Mouse (Mus musculus) embryonic facial prominence, embryonic 12.5 days (tissue): ENCODE data around the gene C2cd3. TPM values are rescaled to one million over a fixed set of nuclear protein-coding genes. Genes with fewer than 3 reads are reported as not detected.

ENCODE experiments used
- ATAC-seq: fragments of 200-750 bp; cut with Nextera tagmentation; 2 replicates; pipeline ENCODE4 v1.8.0; 2017; ENCODE audit not compliant: insufficient number of reproducible peaks, insufficient read depth, low FRiP score, low TSS enrichment
- H3K27ac ChIP-seq: fragments of 300-500 bp; sonication (generic); 2 replicates; pipeline ENCODE4 v1.5.1; 2016; ENCODE audit warnings: mild to moderate bottlenecking
- H3K27me3 ChIP-seq: fragments of 300-500 bp; sonication (generic); 2 replicates; pipeline ENCODE4 v1.6.1; 2016; ENCODE audit warnings: mild to moderate bottlenecking, moderate library complexity
- H3K36me3 ChIP-seq: fragments of 300-500 bp; sonication (generic); 2 replicates; pipeline ENCODE4 v1.6.1; 2016; ENCODE audit warnings: mild to moderate bottlenecking
- H3K4me1 ChIP-seq: fragments of 300-500 bp; sonication (generic); 2 replicates; pipeline ENCODE4 v1.6.1; 2016
- H3K4me2 ChIP-seq: fragments of 300-500 bp; sonication (generic); replicated peaks from 2 replicates; pipeline ENCODE4 v1.6.1; 2016; ENCODE audit warnings: mild to moderate bottlenecking, moderate library complexity
- H3K4me3 ChIP-seq: fragments of 300-500 bp; sonication (generic); 2 replicates; pipeline ENCODE4 v1.5.1; 2016; ENCODE audit warnings: mild to moderate bottlenecking
- H3K9ac ChIP-seq: fragments of 300-500 bp; sonication (generic); 2 replicates; pipeline ENCODE4 v1.6.1; 2016; ENCODE audit warnings: mild to moderate bottlenecking, moderate library complexity
- H3K9me3 ChIP-seq: fragments of 300-500 bp; sonication (generic); 2 replicates; pipeline ENCODE4 v1.6.1; 2016; ENCODE audit warnings: mild to moderate bottlenecking, moderate library complexity
- WGBS: fragments of 180-500 bp; shearing (Covaris S2); methylation state at CpG from one replicate; pipeline ENCODE4 v1.1.7; 2016; 5-methylcytosine and 5-hydroxymethylcytosine counted together
- polyA plus RNA-seq: library from polyadenylated mRNA; unstranded; fragments of >200 nt; fragmentation: Nextera tagmentation; extraction: Ambion mirVana; gene quantifications from 2 replicates; pipeline ENCODE4 v1.2.1, GENCODE M21; 2016

Gene C2cd3
- polyA plus RNA-seq, 1 experiment from 2014 or later, result 32.6 TPM

DNA sequence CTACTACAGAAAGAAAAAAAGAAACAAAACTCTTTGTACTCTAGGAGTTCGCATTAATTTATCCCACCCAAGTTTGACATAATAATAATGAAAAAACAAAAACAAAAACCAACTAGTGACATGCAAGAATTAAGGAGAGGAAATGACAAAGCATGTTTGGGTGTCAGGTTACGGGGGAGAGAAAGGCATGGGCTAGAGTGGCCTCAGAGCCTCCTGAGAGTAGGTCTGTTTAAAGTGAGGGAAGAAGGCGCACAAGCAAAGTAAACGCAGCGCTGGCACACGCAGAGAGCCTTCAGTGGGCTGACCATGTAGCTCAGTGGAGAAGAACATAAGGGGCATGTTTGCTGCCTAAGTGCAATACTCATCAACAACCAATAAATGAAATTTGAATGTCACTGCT is 7.1 kb upstream of the C2cd3 start:
- Histone ChIP-seq H3K9ac (no peak overlapping the region), H3K4me2 (no peak overlapping the region), H3K9me3 (no peaks in the 10 kb centered on the region), H3K4me1 (peaks cover 8% of the 10 kb centered on the region), H3K27me3 (no peaks in the 10 kb centered on the region), H3K27ac (no peak overlapping the region), H3K4me3 (no peak overlapping the region), H3K36me3 (no peaks in the 10 kb centered on the region)
- no peak for ATAC-seq
- WGBS, result 39% methylated on average over 6 of the region's 6 CpGs

DNA sequence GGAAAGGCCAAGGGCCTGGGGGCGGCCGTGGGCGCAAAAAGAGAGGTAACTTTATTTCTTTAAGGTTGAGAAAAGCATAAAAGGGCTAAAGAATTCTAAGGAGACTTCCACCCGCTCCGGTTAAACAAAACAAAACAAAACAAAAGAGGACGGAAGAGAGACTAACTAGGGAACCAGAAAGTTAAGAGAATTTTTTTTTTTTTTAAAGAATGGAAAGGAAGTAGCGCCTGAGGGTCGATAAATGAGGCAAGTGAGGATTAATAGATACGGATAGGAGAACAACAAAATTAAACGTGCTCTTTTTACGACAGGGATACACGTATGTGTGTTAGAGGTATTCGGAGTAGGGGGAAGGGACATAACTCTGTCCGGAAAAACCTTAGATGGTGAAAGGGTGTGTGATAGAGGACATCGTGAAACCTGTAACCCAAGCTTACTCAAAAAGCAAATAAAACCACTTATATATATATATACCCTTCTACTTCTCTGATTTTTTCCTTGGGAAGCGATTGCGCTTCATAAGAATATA is 483 bp downstream of the C2cd3 start:
- H3K27ac ChIP-seq, result peak overlapping the region; percentile 88
- peak overlapping the region; percentile 91 for H3K4me3 ChIP-seq
- ATAC-seq, result no peak
- H3K36me3 ChIP-seq, result peaks cover 14% of the 10 kb centered on the region
- H3K4me1 ChIP-seq, result peaks cover 12% of the 10 kb centered on the region
- WGBS, result 9% methylated on average over 17 of the region's 17 CpGs
- H3K27me3 ChIP-seq, result no peaks in the 10 kb centered on the region
- no peaks in the 10 kb centered on the region for H3K9me3 ChIP-seq
- H3K9ac ChIP-seq, result peak overlapping the region; percentile 55
- peak overlapping the region; percentile 52 for H3K4me2 ChIP-seq

DNA sequence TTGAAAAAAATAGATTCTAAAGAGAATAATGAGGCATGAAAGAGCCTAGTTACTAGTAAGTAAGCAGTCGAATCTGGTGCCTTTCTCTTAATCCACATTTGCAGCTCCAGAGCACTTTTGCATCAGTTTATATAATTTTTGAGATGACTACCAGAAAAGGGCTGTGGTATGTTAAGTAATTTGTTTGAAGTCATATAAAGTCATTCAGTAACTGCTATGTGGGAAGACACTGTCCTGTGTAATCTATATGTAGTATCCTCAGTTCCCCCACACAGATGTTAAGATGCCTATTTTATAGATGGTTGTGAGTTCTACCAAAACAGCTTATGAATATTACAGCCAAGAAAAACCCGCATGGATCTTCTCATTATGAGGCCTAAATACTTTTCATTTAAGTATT is 6.2 kb downstream of the C2cd3 start:
- H3K4me2 ChIP-seq, result no peak overlapping the region
- 84% methylated on average over 2 of the region's 2 CpGs for WGBS
- no peaks in the 10 kb centered on the region for H3K9me3 ChIP-seq
- no peak for ATAC-seq
- no peaks in the 10 kb centered on the region for H3K4me1 ChIP-seq
- no peak overlapping the region for H3K27ac ChIP-seq
- H3K4me3 ChIP-seq, result no peak overlapping the region
- no peaks in the 10 kb centered on the region for H3K27me3 ChIP-seq
- H3K9ac ChIP-seq, result no peak overlapping the region
- peaks cover 43% of the 10 kb centered on the region for H3K36me3 ChIP-seq

DNA sequence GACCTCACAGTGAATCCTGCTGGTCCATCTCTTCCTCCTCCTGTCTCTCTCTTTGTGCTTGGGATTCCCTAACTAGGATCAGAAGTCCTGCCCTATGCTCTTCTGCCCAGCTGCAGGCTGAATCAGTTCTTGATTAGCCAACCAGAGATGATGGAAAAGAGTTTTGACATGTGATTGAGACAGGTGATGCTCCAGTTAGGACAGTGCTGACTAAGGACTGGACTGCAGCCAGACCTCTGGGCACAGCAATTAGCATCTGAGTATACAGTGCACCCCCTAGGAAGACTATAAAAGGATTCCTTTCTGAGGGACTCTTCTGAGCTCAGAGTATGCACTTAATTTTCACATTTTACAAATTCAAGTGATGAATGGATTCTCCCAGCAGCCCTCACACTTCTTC is 9.1 kb downstream of the C2cd3 start:
- no peak for ATAC-seq
- Histone ChIP-seq H3K4me2 (no peak overlapping the region), H3K27me3 (no peaks in the 10 kb centered on the region), H3K9ac (no peak overlapping the region), H3K9me3 (no peaks in the 10 kb centered on the region), H3K4me3 (no peak overlapping the region), H3K4me1 (no peaks in the 10 kb centered on the region), H3K27ac (no peak overlapping the region), H3K36me3 (peaks cover 41% of the 10 kb centered on the region)

DNA sequence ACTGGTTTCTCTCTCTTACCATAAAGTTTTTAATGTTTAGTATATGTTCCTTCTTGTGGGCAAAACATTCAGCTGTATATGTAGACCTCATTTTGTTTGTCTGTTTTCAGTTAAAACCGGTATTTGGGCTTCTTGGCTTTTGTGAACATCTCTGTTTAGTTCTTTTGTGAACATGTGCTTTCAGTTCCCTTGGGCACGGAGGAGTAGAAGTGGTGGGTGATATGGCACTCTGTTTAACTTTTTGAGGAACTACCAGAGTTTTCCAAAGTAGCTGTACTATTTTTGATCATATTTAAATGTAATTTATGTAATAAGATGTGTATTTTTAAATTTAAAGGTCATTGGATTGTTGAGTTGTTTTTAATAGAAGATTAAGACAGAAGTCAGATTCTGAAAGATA is 11.2 kb downstream of the C2cd3 start:
- Histone ChIP-seq H3K4me3 (no peak overlapping the region), H3K9me3 (no peaks in the 10 kb centered on the region), H3K27ac (no peak overlapping the region), H3K9ac (no peak overlapping the region), H3K4me2 (no peak overlapping the region), H3K27me3 (no peaks in the 10 kb centered on the region), H3K4me1 (no peaks in the 10 kb centered on the region), H3K36me3 (peaks cover 35% of the 10 kb centered on the region)
- ATAC-seq, result no peak
- WGBS, result 79% methylated on average over 2 of the region's 2 CpGs

DNA sequence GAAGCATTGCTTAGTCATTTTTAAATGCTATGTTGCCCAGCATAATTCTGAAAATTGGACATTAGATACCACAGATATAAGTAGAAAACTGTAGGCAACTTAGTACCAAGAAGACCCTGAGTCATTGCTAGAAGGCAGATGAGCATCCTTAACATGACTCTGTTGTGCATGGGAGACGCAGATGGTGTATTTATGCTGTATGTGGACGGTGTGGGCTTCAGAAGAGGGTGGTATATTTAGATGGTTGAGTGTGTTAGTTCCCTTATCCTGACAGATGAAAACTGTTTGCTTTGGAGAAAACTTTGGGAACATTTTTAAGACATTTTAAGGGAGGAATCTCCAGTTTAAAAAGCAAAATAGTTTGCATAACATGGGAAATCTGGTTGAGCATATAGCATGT is 16.1 kb downstream of the C2cd3 start:
- WGBS, result 96% methylated on average over 2 of the region's 2 CpGs
- no peak overlapping the region for H3K4me2 ChIP-seq
- no peak for ATAC-seq
- H3K4me3 ChIP-seq, result no peak overlapping the region
- H3K9me3 ChIP-seq, result no peaks in the 10 kb centered on the region
- H3K4me1 ChIP-seq, result no peaks in the 10 kb centered on the region
- peaks cover 38% of the 10 kb centered on the region for H3K36me3 ChIP-seq
- H3K27me3 ChIP-seq, result no peaks in the 10 kb centered on the region
- no peak overlapping the region for H3K9ac ChIP-seq
- H3K27ac ChIP-seq, result no peak overlapping the region

DNA sequence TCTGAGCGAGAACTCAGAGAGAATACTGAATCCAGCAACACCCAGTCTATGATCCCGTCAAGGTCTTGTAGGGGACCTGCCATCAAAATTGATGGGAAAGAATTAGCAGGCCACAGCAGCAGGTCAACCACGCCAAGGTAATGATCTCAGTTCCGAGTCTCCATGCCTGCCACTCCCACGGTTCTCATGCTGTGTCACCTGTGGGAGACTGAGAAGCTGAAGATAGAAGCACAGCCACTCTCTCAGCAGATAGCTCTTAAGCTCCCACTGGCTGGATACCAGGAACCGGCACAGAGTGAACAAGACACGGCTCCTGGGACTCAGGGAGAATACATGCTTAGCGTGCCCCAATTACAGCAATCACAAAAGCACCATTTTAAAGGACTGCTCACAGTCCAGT is 18.1 kb downstream of the C2cd3 start:
- 92% methylated on average over 8 of the region's 8 CpGs for WGBS
- Histone ChIP-seq H3K9me3 (no peaks in the 10 kb centered on the region), H3K4me2 (no peak overlapping the region), H3K4me3 (no peak overlapping the region), H3K27me3 (no peaks in the 10 kb centered on the region), H3K27ac (no peak overlapping the region), H3K36me3 (peaks cover 51% of the 10 kb centered on the region), H3K9ac (no peak overlapping the region), H3K4me1 (no peaks in the 10 kb centered on the region)
- ATAC-seq, result no peak

DNA sequence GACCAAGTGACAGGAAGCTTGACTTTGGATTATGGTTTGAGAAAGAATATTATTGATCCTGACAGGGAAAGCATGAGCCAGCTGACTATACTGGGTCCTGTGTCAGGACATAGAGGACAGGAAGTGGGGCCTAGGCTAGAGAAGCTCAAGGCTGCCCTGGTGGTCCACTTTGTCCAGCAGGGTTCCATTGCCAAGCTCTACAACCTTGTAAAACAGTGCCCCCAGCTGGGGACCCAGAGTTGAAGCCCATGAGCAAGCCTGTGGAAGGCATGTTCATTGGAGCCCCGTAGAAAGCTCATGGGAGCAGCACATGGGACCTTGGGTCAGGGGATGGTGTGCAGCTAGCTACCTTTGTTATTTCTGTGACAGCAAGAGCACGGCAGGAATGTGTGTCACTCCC is 20.2 kb downstream of the C2cd3 start:
- no peak overlapping the region for H3K4me2 ChIP-seq
- no peak overlapping the region for H3K4me3 ChIP-seq
- no peaks in the 10 kb centered on the region for H3K4me1 ChIP-seq
- no peak overlapping the region for H3K27ac ChIP-seq
- no peak overlapping the region for H3K9ac ChIP-seq
- H3K9me3 ChIP-seq, result no peaks in the 10 kb centered on the region
- H3K36me3 ChIP-seq, result peaks cover 71% of the 10 kb centered on the region
- WGBS, result 74% methylated on average over 2 of the region's 2 CpGs
- H3K27me3 ChIP-seq, result no peaks in the 10 kb centered on the region
- no peak for ATAC-seq

DNA sequence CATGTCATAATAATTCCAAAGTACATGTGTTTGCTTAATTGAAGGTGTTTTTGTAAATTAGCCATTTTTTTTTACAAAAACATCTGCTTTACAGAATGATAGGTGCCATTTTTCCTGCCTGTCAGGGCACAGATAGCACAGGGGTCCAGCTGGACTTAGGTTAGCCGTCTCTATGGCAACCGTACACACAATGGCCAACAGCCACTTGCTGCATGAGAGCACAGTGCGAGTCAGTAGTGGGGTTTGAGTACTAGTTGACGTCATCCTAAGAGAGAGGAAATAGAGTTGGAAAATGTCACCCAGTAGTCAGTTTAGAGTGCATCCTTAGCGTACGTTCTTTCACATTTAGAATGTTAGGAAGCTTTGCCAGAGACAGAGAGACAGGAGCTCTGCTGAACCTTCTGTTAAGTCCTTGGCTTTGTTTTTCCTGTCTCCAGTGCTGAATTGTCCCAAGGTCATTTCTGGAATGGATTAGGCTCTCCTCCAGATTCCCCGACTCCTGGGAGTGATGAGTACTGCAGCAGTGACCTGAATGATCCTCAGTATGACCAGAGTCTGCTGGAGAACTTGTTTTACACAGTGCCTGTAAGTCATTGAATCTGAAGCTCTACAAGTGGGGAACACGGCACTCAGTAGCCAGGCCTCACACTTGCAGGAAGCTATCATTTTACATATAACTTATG is 27.3 kb downstream of the C2cd3 start:
- H3K27ac ChIP-seq, result no peak overlapping the region
- no peak overlapping the region for H3K4me2 ChIP-seq
- WGBS, result 76% methylated on average over 8 of the region's 8 CpGs
- no peak for ATAC-seq
- H3K27me3 ChIP-seq, result no peaks in the 10 kb centered on the region
- H3K36me3 ChIP-seq, result peaks cover 70% of the 10 kb centered on the region
- H3K9me3 ChIP-seq, result no peaks in the 10 kb centered on the region
- H3K4me3 ChIP-seq, result no peak overlapping the region
- no peak overlapping the region for H3K9ac ChIP-seq
- no peaks in the 10 kb centered on the region for H3K4me1 ChIP-seq

DNA sequence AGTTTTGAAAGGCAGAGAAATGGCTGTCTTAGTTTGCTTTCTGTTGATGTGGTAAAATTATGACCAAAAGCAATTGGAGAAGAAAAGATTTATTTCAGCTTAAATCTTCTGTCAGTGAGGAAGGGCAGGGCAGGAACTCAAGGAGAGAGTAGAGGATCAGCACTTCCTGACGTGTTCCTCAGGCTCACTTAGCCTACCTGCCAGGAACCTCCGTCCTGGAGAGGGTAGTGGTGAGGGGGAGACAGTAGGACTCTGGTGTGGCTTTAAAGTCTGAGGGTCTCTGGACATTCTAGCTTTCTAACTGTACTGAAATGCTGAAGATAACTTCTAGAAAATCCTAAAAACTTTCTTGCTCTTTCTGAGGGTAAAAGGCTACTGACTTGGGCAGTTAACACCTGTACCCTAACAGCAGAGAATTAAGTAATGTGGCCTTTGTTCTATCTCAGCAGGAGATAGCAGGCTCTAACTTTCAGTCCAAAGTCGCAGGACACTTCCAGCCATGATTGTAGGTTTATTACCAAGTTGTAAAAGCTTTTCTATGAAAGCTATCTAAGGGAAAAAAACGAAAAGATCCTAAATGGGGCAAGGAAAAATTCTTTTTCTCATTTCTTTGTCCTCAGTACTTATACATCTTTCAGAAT is 29.0 kb downstream of the C2cd3 start:
- H3K4me2 ChIP-seq, result no peak overlapping the region
- no peaks in the 10 kb centered on the region for H3K9me3 ChIP-seq
- H3K27me3 ChIP-seq, result no peaks in the 10 kb centered on the region
- no peak for ATAC-seq
- peaks cover 64% of the 10 kb centered on the region for H3K36me3 ChIP-seq
- H3K27ac ChIP-seq, result no peak overlapping the region
- 70% methylated on average over 4 of the region's 4 CpGs for WGBS
- no peak overlapping the region for H3K4me3 ChIP-seq
- H3K9ac ChIP-seq, result no peak overlapping the region
- no peaks in the 10 kb centered on the region for H3K4me1 ChIP-seq

DNA sequence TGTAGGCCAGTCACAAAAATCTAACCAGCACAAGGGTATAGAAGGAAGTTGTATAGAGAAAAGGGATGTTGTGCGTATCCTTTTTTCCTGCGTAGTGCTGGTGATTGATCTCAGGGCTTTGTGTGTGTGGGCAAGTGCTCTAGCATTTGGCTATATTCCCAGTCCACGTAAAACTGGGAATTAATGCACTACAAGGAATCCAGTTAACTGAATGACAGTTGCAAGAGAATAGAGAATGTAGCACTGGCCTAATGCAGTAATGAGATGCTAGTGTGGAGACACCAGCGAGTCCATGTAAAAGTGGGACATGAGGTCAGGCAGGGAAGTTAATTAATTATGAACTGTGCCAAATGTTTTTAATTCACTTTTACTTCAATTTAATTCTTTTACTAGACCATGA is 30.7 kb downstream of the C2cd3 start:
- Histone ChIP-seq H3K4me2 (no peak overlapping the region), H3K4me3 (no peak overlapping the region), H3K9ac (no peak overlapping the region), H3K27me3 (no peaks in the 10 kb centered on the region), H3K27ac (no peak overlapping the region), H3K9me3 (no peaks in the 10 kb centered on the region), H3K4me1 (no peaks in the 10 kb centered on the region), H3K36me3 (peaks cover 61% of the 10 kb centered on the region)
- ATAC-seq, result no peak
- WGBS, result 93% methylated on average over 4 of the region's 4 CpGs

DNA sequence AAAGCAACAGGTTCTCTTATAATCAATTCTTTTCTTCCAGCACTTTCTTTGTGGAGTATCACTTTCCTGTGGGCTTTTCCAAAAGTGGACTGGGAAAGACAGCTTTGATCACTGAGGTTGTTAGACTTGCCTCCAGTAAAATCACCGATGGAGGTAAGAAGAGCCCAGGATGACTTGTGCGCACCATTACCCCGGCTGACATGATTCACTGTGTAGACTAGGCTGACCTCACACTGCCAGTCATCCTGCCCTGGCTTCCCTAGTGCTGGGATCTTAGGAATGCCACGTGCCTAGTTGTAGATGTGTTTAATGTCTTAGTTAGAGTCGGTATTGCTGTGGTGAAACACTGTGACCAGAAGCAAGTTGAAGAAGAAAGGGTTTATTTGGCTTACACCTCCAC is 35.6 kb downstream of the C2cd3 start:
- Histone ChIP-seq H3K27me3 (no peaks in the 10 kb centered on the region), H3K4me3 (no peak overlapping the region), H3K27ac (no peak overlapping the region), H3K36me3 (peaks cover 67% of the 10 kb centered on the region), H3K4me1 (no peaks in the 10 kb centered on the region), H3K9me3 (no peaks in the 10 kb centered on the region), H3K9ac (no peak overlapping the region), H3K4me2 (no peak overlapping the region)
- 89% methylated on average over 5 of the region's 5 CpGs for WGBS
- ATAC-seq, result no peak
